Mouse (Mus musculus) hindbrain, embryonic 14.5 days (tissue): ENCODE data around the gene S1pr5. TPM values are rescaled to one million over a fixed set of nuclear protein-coding genes. Genes with fewer than 3 reads are reported as not detected.

Source experiments
- ATAC-seq: fragments of 200-750 bp; cut with Nextera tagmentation; 2 replicates; pipeline ENCODE4 v1.8.0; 2017; ENCODE audit warnings: moderate number of reproducible peaks, mild to moderate bottlenecking, moderate TSS enrichment, moderate library complexity; ENCODE audit not compliant: low FRiP score
- DNase-seq: peaks from one replicate; pipeline ENCODE4 v3.0.0-alpha.2; 2015; ENCODE audit warnings: low spot score
- H3K27ac ChIP-seq: fragments of 300-500 bp; sonication (generic); 2 replicates; pipeline ENCODE4 v1.5.1; 2014; ENCODE audit warnings: mild to moderate bottlenecking, moderate library complexity
- H3K27me3 ChIP-seq: fragments of 300-500 bp; sonication (generic); 2 replicates; pipeline ENCODE4 v1.6.1; 2014; ENCODE audit warnings: mild to moderate bottlenecking, low read length, mixed read lengths; ENCODE audit not compliant: control insufficient read depth, insufficient read depth
- H3K36me3 ChIP-seq: fragments of 300-500 bp; sonication (generic); replicated peaks from 2 replicates; pipeline ENCODE4 v1.6.1; 2014; ENCODE audit not compliant: control insufficient read depth, insufficient read depth
- H3K4me1 ChIP-seq: fragments of 300-500 bp; sonication (generic); replicated peaks from 2 replicates; pipeline ENCODE4 v1.6.1; 2014; ENCODE audit warnings: antibody characterized with exemption, low read length, mixed read lengths; ENCODE audit not compliant: control insufficient read depth, insufficient read depth
- H3K4me2 ChIP-seq: fragments of 300-500 bp; sonication (generic); replicated peaks from 2 replicates; pipeline ENCODE4 v1.6.1; 2014; ENCODE audit warnings: mild to moderate bottlenecking, moderate library complexity
- H3K4me3 ChIP-seq: fragments of 300-500 bp; sonication (generic); replicated peaks from 2 replicates; pipeline ENCODE4 v1.5.1; 2014; ENCODE audit warnings: mild to moderate bottlenecking, low read length
- H3K9ac ChIP-seq: fragments of 300-500 bp; sonication (generic); 2 replicates; pipeline ENCODE4 v1.6.1; 2014
- H3K9me3 ChIP-seq: fragments of 300-500 bp; sonication (generic); 2 replicates; pipeline ENCODE4 v1.6.1; 2016; ENCODE audit warnings: low read length; ENCODE audit not compliant: control insufficient read depth
- WGBS: fragments of 180-500 bp; shearing (Covaris S2); extraction: QIAGEN DNeasy Blood & Tissue Kit; methylation state at CpG from one replicate; pipeline ENCODE4 v1.1.7; 2014; 5-methylcytosine and 5-hydroxymethylcytosine counted together
- polyA plus RNA-seq: library from polyadenylated mRNA; unstranded; fragments of >200 nt; fragmentation: Nextera tagmentation; extraction: Ambion mirVana; gene quantifications from 2 replicates; pipeline ENCODE4 v1.2.1, GENCODE M21; 2014

The S1pr5 gene
- polyA plus RNA-seq, 1 experiment from 2014 or later = 3.9 TPM

DNA sequence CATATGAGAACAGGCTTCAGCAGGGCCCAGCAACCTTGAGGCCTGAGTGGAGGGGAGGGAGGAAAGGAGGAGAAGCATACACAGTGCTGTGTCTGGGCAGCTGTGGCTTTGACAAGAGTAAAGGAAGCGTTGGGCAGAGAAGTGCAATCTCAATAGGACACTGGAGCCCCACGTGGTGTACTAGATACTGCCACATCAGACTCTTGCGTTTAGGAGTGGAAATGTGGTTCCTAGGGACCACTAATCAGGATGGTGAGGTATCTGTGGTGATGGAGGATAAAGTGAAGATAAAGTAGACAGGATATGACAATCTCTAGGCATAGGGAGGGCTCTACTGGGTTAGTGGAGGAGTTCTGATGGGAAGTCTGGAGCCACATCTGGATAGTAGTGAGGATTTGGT lies 38.5 kb upstream of the S1pr5 start:
- Histone ChIP-seq H3K27me3 (no peaks in the 10 kb centered on the region), H3K27ac (peak overlapping the region; percentile 87; the same call in 1 of the 2 replicates), H3K4me1 (peaks cover 33% of the 10 kb centered on the region), H3K9me3 (no peaks in the 10 kb centered on the region), H3K36me3 (peaks cover 35% of the 10 kb centered on the region), H3K4me2 (peak overlapping the region; percentile 72), H3K9ac (peak overlapping the region; percentile 66), H3K4me3 (peak overlapping the region; percentile 51)
- WGBS = 65% methylated on average over 3 of the region's 3 CpGs
- ATAC-seq (no peak), DNase-seq (no peak)

DNA sequence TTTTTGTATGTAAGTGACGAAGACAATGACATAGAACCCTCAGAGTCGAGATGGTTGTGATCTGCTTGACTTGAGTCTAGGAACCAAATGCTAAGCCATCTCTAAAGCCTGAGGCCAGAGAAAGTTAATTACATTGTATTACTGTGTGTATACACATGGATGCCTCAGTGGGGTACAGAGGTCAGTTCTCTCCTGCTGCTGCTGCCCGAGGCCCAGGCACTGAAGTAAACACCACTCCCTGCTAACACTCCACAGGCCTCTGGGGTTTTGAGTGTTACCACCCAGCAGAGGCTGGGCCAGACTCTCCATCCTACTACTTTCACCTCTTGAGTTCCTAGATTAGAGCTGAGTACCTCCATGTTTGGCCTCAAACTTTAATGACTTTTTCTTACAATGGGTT lies 35.8 kb upstream of the S1pr5 start:
- Histone ChIP-seq H3K27me3 (no peaks in the 10 kb centered on the region), H3K9ac (no peak overlapping the region), H3K4me2 (no peak overlapping the region), H3K4me3 (no peak overlapping the region), H3K36me3 (peaks cover 62% of the 10 kb centered on the region), H3K4me1 (peaks cover 20% of the 10 kb centered on the region), H3K9me3 (no peaks in the 10 kb centered on the region), H3K27ac (no peak overlapping the region)
- WGBS = 81% methylated on average over 3 of the region's 3 CpGs
- DNase-seq (no peak), ATAC-seq (no peak)

DNA sequence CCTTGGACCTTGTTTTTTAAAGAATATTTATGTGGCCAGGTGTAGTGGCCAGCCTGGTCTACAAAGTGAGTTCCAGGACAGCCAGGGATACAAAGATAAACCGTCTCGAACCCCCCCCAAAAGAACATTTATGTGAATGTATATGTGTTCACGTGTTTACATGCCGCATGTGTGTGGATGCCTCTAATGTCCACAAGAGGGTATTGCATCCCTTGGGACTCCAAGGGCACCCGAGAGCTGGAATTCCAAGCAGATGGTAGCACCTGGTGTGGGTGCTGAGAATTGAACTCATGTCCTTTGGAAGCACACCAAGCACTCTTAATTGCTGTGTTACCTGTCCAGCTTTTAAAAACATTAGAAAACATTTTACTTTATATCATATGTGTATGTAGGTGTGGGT lies 35.3 kb upstream of the S1pr5 start:
- no peak overlapping the region for H3K27ac ChIP-seq
- 96% methylated on average over 5 of the region's 5 CpGs for WGBS
- H3K27me3 ChIP-seq = no peaks in the 10 kb centered on the region
- no peak overlapping the region for H3K4me3 ChIP-seq
- no peak for ATAC-seq
- no peak overlapping the region for H3K9ac ChIP-seq
- no peaks in the 10 kb centered on the region for H3K9me3 ChIP-seq
- DNase-seq = no peak
- H3K36me3 ChIP-seq = peaks cover 66% of the 10 kb centered on the region
- H3K4me1 ChIP-seq = peaks cover 16% of the 10 kb centered on the region
- no peak overlapping the region for H3K4me2 ChIP-seq

DNA sequence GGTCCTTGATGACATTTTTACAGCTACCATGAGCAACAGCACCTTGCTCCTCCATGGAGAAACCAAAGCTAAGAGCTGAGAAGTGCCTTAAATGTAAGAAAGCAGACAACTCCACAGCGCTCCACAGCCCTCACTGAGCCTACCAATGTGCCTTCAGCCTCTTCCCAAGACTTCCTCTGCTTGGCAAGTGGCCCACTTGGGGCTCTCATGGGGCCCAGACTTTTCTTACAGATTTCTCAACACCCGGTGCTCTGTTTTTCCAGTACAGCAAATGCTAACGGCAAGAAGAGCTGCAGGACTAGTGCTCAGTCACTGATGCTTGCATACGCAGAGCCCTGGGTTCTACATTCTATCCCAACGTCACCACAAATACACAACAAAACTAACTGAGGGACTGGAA lies 29.5 kb upstream of the S1pr5 start:
- no peak for DNase-seq
- Histone ChIP-seq H3K9me3 (no peaks in the 10 kb centered on the region), H3K9ac (no peak overlapping the region), H3K4me1 (no peaks in the 10 kb centered on the region), H3K4me3 (no peak overlapping the region), H3K27me3 (no peaks in the 10 kb centered on the region), H3K36me3 (peaks cover 93% of the 10 kb centered on the region), H3K4me2 (no peak overlapping the region), H3K27ac (no peak overlapping the region)
- WGBS = 93% methylated on average over 5 of the region's 5 CpGs
- no peak for ATAC-seq

DNA sequence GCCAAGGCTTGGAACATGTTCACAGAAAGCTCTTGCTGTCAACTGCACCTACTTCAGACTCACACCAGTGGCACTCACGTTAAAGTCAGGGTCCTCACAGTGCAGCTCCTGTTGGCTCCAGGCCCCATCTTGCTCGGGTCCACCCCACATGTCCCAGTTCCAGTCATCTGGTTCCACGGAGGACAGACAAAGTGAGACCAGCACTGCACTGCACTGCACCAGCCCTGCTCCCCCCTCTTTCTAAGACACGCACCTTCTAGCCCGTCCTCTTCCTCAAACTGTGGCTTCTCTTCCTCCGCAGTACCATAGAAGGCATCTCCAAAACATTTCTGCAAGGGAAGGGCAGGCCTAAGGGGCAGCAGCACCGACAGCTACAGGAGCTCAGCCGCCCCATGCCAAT lies 28.1 kb upstream of the S1pr5 start:
- no peak overlapping the region for H3K4me3 ChIP-seq
- H3K4me1 ChIP-seq = no peaks in the 10 kb centered on the region
- H3K36me3 ChIP-seq = peaks cover 94% of the 10 kb centered on the region
- no peaks in the 10 kb centered on the region for H3K27me3 ChIP-seq
- no peaks in the 10 kb centered on the region for H3K9me3 ChIP-seq
- H3K4me2 ChIP-seq = no peak overlapping the region
- 92% methylated on average over 8 of the region's 8 CpGs for WGBS
- H3K27ac ChIP-seq = no peak overlapping the region
- no peak overlapping the region for H3K9ac ChIP-seq
- ATAC-seq (no peak), DNase-seq (no peak)

DNA sequence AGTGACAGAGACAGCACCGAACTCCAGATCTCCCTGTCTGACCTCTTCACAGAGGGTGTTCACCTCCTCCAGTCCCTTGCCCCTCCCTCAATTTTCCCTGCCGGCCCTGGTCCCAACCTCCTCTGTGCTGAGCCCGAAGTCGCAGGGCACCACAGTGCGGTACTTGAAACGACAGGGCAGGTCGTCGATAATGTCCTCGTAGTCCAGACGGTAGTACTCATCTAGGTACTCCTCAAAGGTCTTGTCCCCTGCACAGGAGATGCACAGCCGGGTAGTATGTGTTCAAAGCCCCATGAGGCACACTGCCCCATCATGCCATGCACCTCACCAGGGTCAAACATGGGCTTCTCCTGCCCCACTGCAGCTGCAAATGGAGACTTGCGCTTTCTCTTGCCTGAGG lies 27.5 kb upstream of the S1pr5 start:
- no peak overlapping the region for H3K4me3 ChIP-seq
- no peak overlapping the region for H3K4me2 ChIP-seq
- no peaks in the 10 kb centered on the region for H3K4me1 ChIP-seq
- H3K27me3 ChIP-seq = no peaks in the 10 kb centered on the region
- no peak overlapping the region for H3K27ac ChIP-seq
- no peak overlapping the region for H3K9ac ChIP-seq
- H3K9me3 ChIP-seq = no peaks in the 10 kb centered on the region
- ATAC-seq (no peak), DNase-seq (no peak)
- 94% methylated on average over 12 of the region's 12 CpGs for WGBS
- H3K36me3 ChIP-seq = peaks cover 94% of the 10 kb centered on the region

DNA sequence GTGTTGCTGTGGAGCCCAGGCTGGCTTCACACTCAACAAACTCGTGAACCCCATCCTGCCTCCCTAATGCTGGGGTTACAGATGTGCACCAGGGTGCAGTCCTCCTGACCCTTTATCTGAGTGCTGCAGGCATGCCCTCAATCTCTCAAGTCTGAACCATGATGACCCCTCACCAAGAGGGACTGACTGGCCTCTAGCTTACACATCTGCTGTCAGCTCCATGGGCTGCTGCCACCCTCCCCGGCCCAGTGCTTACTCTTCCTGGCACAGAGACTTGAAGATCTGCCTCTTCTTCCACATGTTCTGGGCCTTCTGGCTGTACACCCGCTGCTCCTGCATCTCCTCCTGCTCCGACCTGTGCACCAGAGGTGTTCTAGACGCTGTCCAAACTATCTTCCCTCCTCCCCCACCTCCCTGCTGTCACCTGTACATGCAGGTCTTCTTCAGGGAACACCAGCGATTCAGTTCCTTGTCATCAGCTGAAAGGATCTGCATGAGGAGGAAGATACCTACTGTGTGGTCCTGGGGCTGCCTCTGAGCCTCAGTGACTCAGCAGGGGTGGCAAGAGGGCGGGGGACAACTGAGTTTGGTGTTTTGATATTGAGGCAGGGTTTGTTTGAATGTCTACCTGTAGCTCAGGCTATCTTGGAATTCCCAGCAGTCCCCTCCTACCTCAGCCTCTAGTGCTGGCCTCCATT lies 26.9 kb upstream of the S1pr5 start:
- Histone ChIP-seq H3K36me3 (peaks cover 95% of the 10 kb centered on the region), H3K27ac (no peak overlapping the region), H3K9ac (no peak overlapping the region), H3K4me1 (no peaks in the 10 kb centered on the region), H3K27me3 (no peaks in the 10 kb centered on the region), H3K4me3 (no peak overlapping the region), H3K9me3 (no peaks in the 10 kb centered on the region), H3K4me2 (no peak overlapping the region)
- ATAC-seq (no peak), DNase-seq (no peak)
- WGBS = 87% methylated on average over 7 of the region's 7 CpGs

DNA sequence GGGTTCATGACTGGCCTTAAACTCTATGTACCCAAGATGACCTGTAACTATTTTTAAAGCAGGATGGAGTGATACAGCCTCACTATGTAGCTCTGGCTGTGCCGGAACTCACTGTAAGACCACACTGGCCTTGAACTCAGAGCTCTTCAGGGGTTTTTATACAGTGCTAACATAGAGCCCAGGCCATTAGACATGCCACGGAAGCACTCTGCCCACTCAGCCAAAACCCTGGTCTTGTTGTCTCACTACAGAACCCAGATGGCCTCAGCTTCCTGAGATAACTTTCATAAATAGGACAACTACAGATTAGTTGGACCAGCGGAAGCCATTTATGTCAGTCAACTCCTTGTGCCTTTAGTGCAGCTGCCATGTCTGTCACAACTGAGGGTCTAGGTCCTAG lies 26.1 kb upstream of the S1pr5 start:
- H3K9me3 ChIP-seq = no peaks in the 10 kb centered on the region
- no peaks in the 10 kb centered on the region for H3K4me1 ChIP-seq
- H3K4me2 ChIP-seq = no peak overlapping the region
- WGBS = 96% methylated on average over 3 of the region's 3 CpGs
- H3K36me3 ChIP-seq = peaks cover 93% of the 10 kb centered on the region
- H3K27ac ChIP-seq = no peak overlapping the region
- H3K4me3 ChIP-seq = no peak overlapping the region
- H3K9ac ChIP-seq = no peak overlapping the region
- H3K27me3 ChIP-seq = no peaks in the 10 kb centered on the region
- DNase-seq (no peak), ATAC-seq (no peak)

DNA sequence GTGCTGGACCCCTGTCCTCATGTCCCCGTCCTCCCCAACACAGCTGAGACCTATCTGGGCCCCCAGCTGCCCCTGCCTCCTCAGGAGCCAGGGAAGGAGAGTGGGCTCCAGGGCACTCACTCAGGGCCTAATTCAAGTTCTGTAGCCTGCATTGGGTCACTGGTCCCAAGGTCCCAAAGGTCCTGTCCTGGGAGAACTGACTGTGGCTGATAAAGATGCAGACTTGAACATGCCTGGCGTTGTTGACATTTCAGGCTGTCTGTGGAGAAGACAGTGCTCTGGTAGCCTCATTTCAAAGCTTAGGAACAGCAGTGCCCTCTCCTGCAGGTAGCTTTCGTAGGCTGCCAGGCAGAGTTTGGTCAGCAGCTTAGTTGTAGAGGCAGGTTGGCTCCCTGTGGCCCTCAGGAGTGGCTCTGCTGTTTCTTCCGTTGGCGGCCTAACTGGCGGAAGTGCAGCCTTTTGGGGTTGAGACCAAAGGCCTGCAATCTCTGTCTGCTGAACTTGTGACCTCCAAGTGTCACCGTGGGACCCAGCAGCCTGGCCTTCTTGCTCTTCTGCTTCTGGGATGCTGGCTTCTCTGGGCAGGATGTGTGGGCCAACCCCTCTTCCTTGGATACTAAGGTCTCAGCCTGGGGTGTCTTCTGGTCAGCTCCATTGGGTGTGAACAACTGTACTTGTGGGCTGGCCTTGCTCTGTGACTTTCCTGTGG lies 25.4 kb upstream of the S1pr5 start:
- H3K4me2 ChIP-seq = no peak overlapping the region
- no peaks in the 10 kb centered on the region for H3K27me3 ChIP-seq
- H3K4me3 ChIP-seq = no peak overlapping the region
- 82% methylated on average over 7 of the region's 7 CpGs for WGBS
- H3K36me3 ChIP-seq = peaks cover 93% of the 10 kb centered on the region
- ATAC-seq = no peak
- H3K9ac ChIP-seq = no peak overlapping the region
- DNase-seq = no peak
- H3K4me1 ChIP-seq = no peaks in the 10 kb centered on the region
- H3K27ac ChIP-seq = no peak overlapping the region
- H3K9me3 ChIP-seq = no peaks in the 10 kb centered on the region
